Mouse (Mus musculus) T-helper 2 cell (primary cell): Measurements from ENCODE around the gene Disp2.

Source experiments
- in situ Hi-C: fragments of 300-600 bp; cut with MboI, MseI; formaldehyde crosslinking; loops from one replicate; pipeline ENCODE4 v1.15.1; 2025; ENCODE audit warnings: high pct_unique_total_duplicates

Gene Disp2

GRCm38 (mm10) chr2:118783663-118784062 lies 4.1 kb downstream of the Disp2 start:
- in situ Hi-C loops: no loop called here

DNA sequence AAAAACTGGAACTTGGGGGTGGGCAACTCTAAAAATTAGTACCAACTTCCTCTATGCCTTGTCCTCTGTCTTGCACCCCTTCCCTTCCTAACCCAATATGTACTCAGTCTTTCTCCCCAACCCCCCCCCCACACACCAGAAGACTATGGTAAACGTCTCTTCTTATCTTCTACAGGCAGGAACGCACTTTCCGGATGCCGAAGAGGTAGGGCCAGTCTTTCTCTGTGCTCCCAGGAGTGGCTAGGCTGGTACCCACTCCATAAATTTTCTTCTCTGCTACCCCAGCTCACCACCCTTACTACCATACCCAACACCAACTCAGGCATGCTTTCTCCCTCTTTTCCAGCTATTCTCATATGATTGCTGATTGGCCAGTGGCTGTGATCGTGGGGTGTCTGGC lies 7.0 kb downstream of the Disp2 start:
- in situ Hi-C loops: no loop called here

- in situ Hi-C loops: no loop called here
Observed at GRCm38 (mm10) chr2:118789501-118789900, 10.0 kb downstream of the Disp2 start.

DNA sequence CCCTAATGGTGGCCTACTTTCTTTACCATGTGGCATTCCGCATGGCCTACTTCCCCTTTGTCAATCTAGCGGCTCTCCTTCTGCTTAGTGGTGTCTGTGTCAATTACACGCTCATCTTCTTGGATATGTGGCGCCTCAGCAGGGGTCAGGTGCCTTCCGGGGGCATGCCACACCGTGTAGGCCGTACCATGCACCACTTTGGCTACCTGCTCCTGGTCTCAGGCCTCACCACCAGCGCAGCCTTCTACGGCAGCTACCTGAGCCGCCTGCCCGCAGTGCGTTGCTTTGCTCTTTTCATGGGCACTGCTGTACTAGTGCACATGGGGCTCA lies 10.7 kb downstream of the Disp2 start:
- in situ Hi-C loops: no loop called here

DNA sequence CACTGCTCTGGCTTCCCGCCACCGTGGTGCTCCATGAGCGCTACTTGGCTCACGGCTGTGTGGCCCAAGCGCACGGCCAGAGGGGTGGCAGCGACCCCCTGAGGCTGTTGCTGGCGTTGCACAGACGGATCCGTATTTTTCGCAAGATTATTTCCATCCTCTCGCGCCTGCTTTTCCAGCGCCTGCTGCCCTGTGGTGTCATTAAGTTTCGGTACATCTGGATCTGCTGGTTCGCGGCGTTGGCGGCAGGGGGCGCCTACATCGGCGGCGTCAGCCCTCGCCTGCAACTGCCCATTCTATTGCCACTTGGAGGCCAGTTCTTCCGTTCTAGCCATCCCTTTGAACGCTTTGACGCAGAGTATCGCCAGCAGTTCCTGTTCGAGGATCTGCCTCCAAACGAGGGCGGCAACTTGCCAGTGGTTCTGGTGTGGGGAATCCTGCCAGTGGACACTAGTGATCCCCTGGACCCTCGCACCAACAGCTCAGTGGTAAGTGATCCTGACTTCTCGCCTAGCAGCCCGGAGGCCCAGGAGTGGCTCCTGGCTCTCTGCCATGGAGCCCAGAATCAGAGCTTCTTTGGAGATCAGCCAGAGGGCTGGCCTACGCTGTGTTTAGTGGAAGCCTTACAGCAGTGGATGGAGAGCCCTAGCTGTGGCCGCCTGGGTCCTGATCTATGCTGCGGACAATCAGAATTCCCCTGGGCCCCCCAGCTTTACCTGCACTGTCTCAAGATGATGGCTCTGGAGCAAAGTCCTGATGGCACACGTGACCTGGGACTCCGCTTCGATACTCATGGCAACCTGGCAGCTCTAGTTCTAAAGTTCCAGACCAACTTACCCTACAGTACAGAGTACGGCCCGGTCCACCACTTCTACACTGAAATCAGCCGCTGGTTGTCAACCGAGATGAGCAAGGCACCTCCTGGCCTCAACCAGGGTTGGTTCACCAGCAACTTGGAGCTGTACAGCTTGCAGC lies 11.3 kb downstream of the Disp2 start:
- in situ Hi-C loops: no loop called here

DNA sequence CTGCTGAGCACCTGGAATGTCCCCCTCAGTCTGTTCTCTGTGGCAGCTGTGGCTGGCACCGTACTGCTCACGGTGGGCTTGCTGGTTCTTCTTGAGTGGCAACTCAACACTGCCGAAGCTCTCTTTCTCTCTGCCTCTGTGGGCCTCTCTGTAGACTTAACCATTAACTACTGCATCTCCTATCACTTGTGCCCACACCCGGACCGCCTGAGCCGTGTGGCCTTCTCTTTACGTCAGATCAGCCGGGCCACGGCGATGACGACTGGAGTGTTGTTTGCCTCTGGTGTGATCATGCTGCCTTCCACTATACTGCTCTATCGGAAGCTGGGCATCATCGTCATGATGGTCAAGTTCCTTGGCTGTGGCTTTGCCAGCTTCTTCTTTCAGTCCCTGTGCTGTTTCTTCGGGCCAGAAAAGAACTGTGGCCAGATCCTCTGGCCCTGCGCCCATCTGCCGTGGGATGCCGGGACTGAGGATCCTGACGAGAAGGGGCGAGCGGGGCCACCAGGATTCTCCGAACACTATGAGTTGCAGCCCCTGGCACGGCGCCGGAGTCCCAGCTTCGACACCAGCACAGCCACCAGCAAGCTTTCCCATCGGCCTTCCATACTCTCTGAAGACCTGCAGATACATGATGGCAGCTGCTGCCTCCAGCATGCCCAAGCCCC lies 12.2 kb downstream of the Disp2 start:
- in situ Hi-C loops: no loop called here

GRCm38 (mm10) chr2:118792259-118792613 lies 12.7 kb downstream of the Disp2 start:
- in situ Hi-C loops: no loop called here

- in situ Hi-C loops: no loop called here
Observed at GRCm38 (mm10) chr2:118793636-118794035, 14.1 kb downstream of the Disp2 start.

DNA sequence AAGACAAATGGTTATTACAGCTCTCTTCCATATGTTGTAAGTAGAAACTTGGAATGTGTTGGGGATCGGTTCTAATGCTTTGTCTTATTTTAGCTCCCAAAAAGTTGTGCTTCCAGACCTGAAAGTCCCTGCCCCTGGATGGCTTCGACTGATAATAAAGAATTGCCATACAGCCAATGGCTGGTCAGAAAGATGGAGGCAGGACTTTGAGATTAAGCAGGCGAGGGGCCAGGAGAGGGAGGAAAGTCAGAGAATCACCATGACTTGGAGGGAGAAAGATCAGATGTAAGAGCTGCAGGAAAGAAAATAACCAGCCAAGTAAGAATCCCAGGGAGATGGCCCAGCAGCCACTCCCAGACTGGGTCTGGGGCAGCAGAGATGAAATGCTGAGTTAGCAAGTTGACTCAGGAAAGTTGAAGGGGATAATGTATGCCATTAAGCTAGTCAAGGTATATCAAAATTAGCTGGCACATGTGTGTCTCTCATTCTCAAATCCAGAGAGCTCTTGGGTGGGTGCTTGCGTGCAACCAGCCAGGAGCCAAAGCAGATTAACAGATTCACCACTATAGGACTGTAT lies 23.1 kb downstream of the Disp2 start:
- in situ Hi-C loops: no loop called here

DNA sequence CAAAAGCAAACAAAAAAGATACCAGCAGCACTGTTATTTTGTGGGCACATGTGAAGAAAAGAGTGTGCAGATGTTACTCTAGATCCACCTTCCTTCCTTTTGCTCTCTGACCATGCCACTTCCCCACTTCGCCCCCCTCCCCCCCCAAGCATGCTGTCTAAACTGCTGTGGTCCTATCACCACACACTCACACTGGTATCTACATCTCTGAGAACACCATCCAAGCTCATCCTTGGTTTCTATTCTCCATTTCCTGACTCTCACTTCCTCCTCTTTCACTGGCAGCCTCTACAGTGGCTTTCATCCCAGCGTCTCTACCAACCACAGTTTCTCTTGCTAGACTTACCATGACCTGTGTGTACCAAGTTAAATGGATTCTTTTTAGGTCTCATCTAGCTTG lies 25.0 kb downstream of the Disp2 start:
- in situ Hi-C loops: no loop called here

GRCm38 (mm10) chr2:118805137-118805536 lies 25.6 kb downstream of the Disp2 start:
- in situ Hi-C loops: no loop called here

GRCm38 (mm10) chr2:118805756-118806155 lies 26.2 kb downstream of the Disp2 start:
- in situ Hi-C loops: no loop called here

- in situ Hi-C loops: no loop called here
Observed at GRCm38 (mm10) chr2:118806860-118807259, 27.3 kb downstream of the Disp2 start.

GRCm38 (mm10) chr2:118810861-118811260 lies 31.3 kb downstream of the Disp2 start:
- in situ Hi-C loops: no loop called here

GRCm38 (mm10) chr2:118812724-118813123 lies 33.2 kb downstream of the Disp2 start:
- in situ Hi-C loops: no loop called here

- in situ Hi-C loops: no loop called here
Observed at GRCm38 (mm10) chr2:118813981-118814836, 34.7 kb downstream of the Disp2 start, which contains the start of gene Knstrn. Knstrn (plus strand) TSS chr2:118814003.

- in situ Hi-C loops: no loop called here
Observed at GRCm38 (mm10) chr2:118822800-118823199, 43.3 kb downstream of the Disp2 start.

DNA sequence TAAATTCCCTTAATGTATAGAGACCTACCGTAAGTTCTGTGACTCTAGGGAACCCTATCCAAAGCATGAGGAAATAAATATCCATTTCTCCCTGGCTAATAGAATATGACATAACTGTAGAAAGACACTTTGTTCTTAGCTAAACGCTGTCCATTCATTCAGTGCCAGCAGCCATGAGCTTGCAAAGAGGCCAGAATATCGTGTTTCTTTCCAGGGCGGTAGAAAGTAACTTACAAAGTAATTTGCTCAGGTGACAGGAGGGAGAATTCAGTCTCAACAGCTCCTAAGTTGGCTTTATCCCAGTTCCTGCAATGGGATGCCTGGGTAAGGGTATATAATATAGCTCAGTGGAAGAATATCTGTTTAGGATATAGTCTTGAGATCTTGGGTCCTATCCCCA lies 44.9 kb downstream of the Disp2 start:
- in situ Hi-C loops: no loop called here

DNA sequence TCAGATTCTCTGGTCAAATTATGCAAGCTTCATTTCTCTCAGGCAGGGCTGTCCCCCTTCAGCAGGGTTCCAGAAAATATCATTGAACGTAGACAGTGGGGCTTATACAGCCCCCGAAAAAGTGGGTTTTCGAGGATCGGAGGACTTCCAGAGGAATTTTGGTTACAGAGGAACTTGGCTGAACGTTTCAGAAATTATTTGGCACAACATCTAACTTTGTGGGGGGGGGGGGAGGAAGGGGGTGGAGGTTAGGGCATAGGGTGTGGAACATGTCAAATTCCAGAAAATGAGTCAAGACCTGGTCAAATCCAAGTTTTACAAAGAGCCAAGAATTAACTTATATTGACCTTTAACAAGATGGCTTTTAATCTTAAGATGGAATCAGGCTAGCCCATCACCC lies 49.6 kb downstream of the Disp2 start:
- in situ Hi-C loops: no loop called here

- in situ Hi-C loops: no loop called here
Observed at GRCm38 (mm10) chr2:118834061-118834460, 54.5 kb downstream of the Disp2 start.

DNA sequence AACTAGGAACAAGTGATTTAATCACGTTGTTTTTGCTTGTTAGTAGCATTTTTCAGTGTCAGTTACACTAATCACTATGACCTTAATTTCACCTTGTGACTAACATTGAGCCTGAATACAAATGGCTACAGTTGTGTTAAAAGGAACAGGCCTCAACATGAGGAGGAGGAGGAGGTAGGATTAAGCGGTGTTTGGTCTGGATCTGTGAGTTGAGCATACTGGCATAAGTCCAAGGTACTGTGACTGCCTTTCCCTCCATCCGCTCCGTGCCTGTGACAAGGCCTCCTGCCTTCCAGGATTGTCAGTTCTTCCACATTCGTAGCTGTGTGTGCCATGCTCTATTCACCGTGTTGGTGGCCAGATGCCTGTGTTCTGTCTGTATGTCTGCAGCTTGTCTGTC lies 55.6 kb downstream of the Disp2 start:
- in situ Hi-C loops: no loop called here

DNA sequence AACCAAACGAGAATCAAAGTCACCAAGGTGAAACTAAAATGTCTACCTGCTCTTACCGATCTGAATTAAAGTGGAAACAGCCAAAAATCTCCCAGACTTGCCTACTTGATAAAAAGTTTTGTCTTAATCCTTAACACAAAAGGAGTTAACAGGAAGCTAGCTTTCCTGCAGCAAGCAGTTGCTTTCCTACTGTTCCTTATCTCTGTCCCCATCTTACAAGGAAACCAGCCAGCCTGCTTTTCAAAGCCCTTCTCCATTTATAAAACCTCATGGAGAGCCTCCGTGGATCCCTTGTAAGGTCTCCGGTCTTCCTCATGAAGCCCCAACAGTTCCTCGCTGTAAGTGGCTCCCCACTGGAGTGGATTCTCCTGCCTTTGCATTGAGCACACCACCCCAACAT lies 58.8 kb downstream of the Disp2 start:
- in situ Hi-C loops: no loop called here
